Mouse (Mus musculus): ENCODE data around the gene Rnf216.

- TF ChIP-seq POLR2A (IDR thresholded peaks at IDR 0.05; ENCODE audit: low read depth, low read length) (no peak), CTCF (IDR thresholded peaks at IDR 0.05; ENCODE audit: borderline replicate concordance, insufficient read depth, low read length) (no peak)
Measured at GRCm38 (mm10) chr5:143103231-143103630, 9.6 kb downstream of the Rnf216 start.
